Mouse (Mus musculus) heart, embryonic 15.5 days (tissue): ENCODE measurements around the gene Dennd6b. TPM values are rescaled to one million over a fixed set of nuclear protein-coding genes. Genes with fewer than 3 reads are reported as not detected.

ENCODE experiments used
- ATAC-seq: fragments of 200-750 bp; cut with Nextera tagmentation; replicated peaks from 2 replicates; pipeline ENCODE4 v1.8.0; 2017; ENCODE audit warnings: low read depth, moderate TSS enrichment; ENCODE audit not compliant: insufficient number of reproducible peaks, insufficient read depth, low FRiP score
- H3K27ac ChIP-seq: fragments of 300-500 bp; sonication (generic); 2 replicates; pipeline ENCODE4 v1.5.1; 2015; ENCODE audit warnings: mild to moderate bottlenecking, inconsistent platforms
- H3K27me3 ChIP-seq: fragments of 300-500 bp; sonication (generic); 2 replicates; pipeline ENCODE4 v1.6.1; 2015; ENCODE audit warnings: inconsistent platforms
- H3K36me3 ChIP-seq: fragments of 300-500 bp; sonication (generic); 2 replicates; pipeline ENCODE4 v1.6.1; 2015; ENCODE audit warnings: mild to moderate bottlenecking, inconsistent platforms
- H3K4me1 ChIP-seq: fragments of 300-500 bp; sonication (generic); replicated peaks from 2 replicates; pipeline ENCODE4 v1.6.1; 2015; ENCODE audit warnings: inconsistent platforms
- H3K4me2 ChIP-seq: fragments of 300-500 bp; sonication (generic); 2 replicates; pipeline ENCODE4 v1.6.1; 2015; ENCODE audit warnings: inconsistent platforms, mild to moderate bottlenecking, moderate library complexity
- H3K4me3 ChIP-seq: fragments of 300-500 bp; sonication (generic); 2 replicates; pipeline ENCODE4 v1.5.1; 2015; ENCODE audit warnings: mild to moderate bottlenecking, inconsistent platforms
- H3K9ac ChIP-seq: fragments of 300-500 bp; sonication (generic); 2 replicates; pipeline ENCODE4 v1.6.1; 2015; ENCODE audit warnings: mild to moderate bottlenecking, inconsistent platforms
- H3K9me3 ChIP-seq: fragments of 300-500 bp; sonication (generic); replicated peaks from 2 replicates; pipeline ENCODE4 v1.6.1; 2016; ENCODE audit warnings: inconsistent platforms
- WGBS: fragments of 180-500 bp; shearing (Covaris S2); methylation state at CpG from one replicate; pipeline ENCODE4 v1.1.7; 2015; ENCODE audit warnings: mixed read lengths; 5-methylcytosine and 5-hydroxymethylcytosine counted together
- polyA plus RNA-seq: library from polyadenylated mRNA; unstranded; fragments of >200 nt; fragmentation: Nextera tagmentation; extraction: Ambion mirVana; gene quantifications from 2 replicates; pipeline ENCODE4 v1.2.1, GENCODE M21; 2015

Dennd6b gene
- polyA plus RNA-seq, 1 experiment from 2014 or later = 15.3 TPM

- no peaks in the 10 kb centered on the region for H3K36me3 ChIP-seq
- H3K9me3 ChIP-seq = no peaks in the 10 kb centered on the region
- ATAC-seq = 0 out of 2 replicates have a peak, but pooled peaks have one; percentile 16
- peak overlapping the region; percentile 67 for H3K9ac ChIP-seq
- H3K4me3 ChIP-seq = peak overlapping the region; percentile 59
- peak overlapping the region; percentile 50; the same call in 1 of the 2 replicates for H3K27ac ChIP-seq
- H3K4me1 ChIP-seq = peaks cover 99% of the 10 kb centered on the region
- H3K27me3 ChIP-seq = no peaks in the 10 kb centered on the region
- WGBS = 3% methylated on average over 15 of the region's 15 CpGs
- H3K4me2 ChIP-seq = peak overlapping the region; percentile 97
These were observed 22.4 kb downstream of the Dennd6b start for GRCm38 (mm10) chr15:89173906-89174214.

- under 1% methylated on average over 63 of the region's 65 CpGs for WGBS
- no peak for ATAC-seq
- H3K9ac ChIP-seq = peak overlapping the region; percentile 67
- H3K36me3 ChIP-seq = no peaks in the 10 kb centered on the region
- peak overlapping the region; percentile 59 for H3K4me3 ChIP-seq
- no peaks in the 10 kb centered on the region for H3K27me3 ChIP-seq
- H3K27ac ChIP-seq = peak overlapping the region; percentile 50
- H3K4me2 ChIP-seq = peak overlapping the region; percentile 97
- no peaks in the 10 kb centered on the region for H3K9me3 ChIP-seq
- peaks cover 98% of the 10 kb centered on the region for H3K4me1 ChIP-seq
These were observed 23.0 kb downstream of the Dennd6b start for GRCm38 (mm10) chr15:89173024-89173905.

- peak overlapping the region; percentile 67; the same call in 1 of the 2 replicates for H3K9ac ChIP-seq
- peak overlapping the region; percentile 97 for H3K4me2 ChIP-seq
- no peaks in the 10 kb centered on the region for H3K9me3 ChIP-seq
- H3K36me3 ChIP-seq = peaks cover 8% of the 10 kb centered on the region; the same call in 1 of the 2 replicates
- peak overlapping the region; percentile 50 for H3K27ac ChIP-seq
- no peaks in the 10 kb centered on the region for H3K27me3 ChIP-seq
- ATAC-seq = no peak
- H3K4me1 ChIP-seq = peaks cover 94% of the 10 kb centered on the region
- H3K4me3 ChIP-seq = peak overlapping the region; percentile 59
- 46% methylated on average over 17 of the region's 17 CpGs for WGBS
These were observed 23.9 kb downstream of the Dennd6b start for GRCm38 (mm10) chr15:89172276-89172935.

GRCm38 (mm10) chr15:89171526-89172051, 24.7 kb downstream of the Dennd6b start:
- H3K27ac ChIP-seq = peak overlapping the region; percentile 35; the same call in 1 of the 2 replicates
- 87% methylated on average over 5 of the region's 5 CpGs for WGBS
- H3K36me3 ChIP-seq = peaks cover 17% of the 10 kb centered on the region
- H3K27me3 ChIP-seq = no peaks in the 10 kb centered on the region
- H3K9me3 ChIP-seq = no peaks in the 10 kb centered on the region
- H3K4me1 ChIP-seq = peaks cover 85% of the 10 kb centered on the region
- H3K9ac ChIP-seq = no peak overlapping the region; the same call in 1 of the 2 replicates
- H3K4me2 ChIP-seq = no peak overlapping the region
- H3K4me3 ChIP-seq = no peak overlapping the region
- ATAC-seq = no peak

- peaks cover 71% of the 10 kb centered on the region for H3K4me1 ChIP-seq
- ATAC-seq = peak; percentile 19; the same call in 1 of the 2 replicates
- peak overlapping the region; percentile 94 for H3K27ac ChIP-seq
- no peak overlapping the region for H3K4me3 ChIP-seq
- no peaks in the 10 kb centered on the region for H3K9me3 ChIP-seq
- peaks cover 32% of the 10 kb centered on the region for H3K36me3 ChIP-seq
- no peaks in the 10 kb centered on the region for H3K27me3 ChIP-seq
- H3K9ac ChIP-seq = 0 out of 2 replicates have a peak overlapping the region, but pooled peaks have one; percentile 9
- peak overlapping the region; percentile 54 for H3K4me2 ChIP-seq
- 21% methylated on average over 3 of the region's 3 CpGs for WGBS
These were observed 26.2 kb downstream of the Dennd6b start for GRCm38 (mm10) chr15:89170102-89170501.

GRCm38 (mm10) chr15:89169431-89169830, 26.9 kb downstream of the Dennd6b start:
- peak; percentile 81 for ATAC-seq
- peaks cover 64% of the 10 kb centered on the region for H3K4me1 ChIP-seq
- peak overlapping the region; percentile 54 for H3K4me2 ChIP-seq
- H3K27me3 ChIP-seq = no peaks in the 10 kb centered on the region
- peaks cover 38% of the 10 kb centered on the region for H3K36me3 ChIP-seq
- WGBS = 7% methylated on average over 10 of the region's 10 CpGs
- peak overlapping the region; percentile 31 for H3K4me3 ChIP-seq
- H3K9ac ChIP-seq = peak overlapping the region; percentile 29; the same call in 1 of the 2 replicates
- no peaks in the 10 kb centered on the region for H3K9me3 ChIP-seq
- peak overlapping the region; percentile 94 for H3K27ac ChIP-seq

GRCm38 (mm10) chr15:89168922-89169321, 27.4 kb downstream of the Dennd6b start:
- Histone ChIP-seq H3K27me3 (no peaks in the 10 kb centered on the region), H3K4me2 (peak overlapping the region; percentile 54), H3K9me3 (no peaks in the 10 kb centered on the region), H3K27ac (peak overlapping the region; percentile 94), H3K4me1 (peaks cover 59% of the 10 kb centered on the region), H3K9ac (peak overlapping the region; percentile 29; the same call in 1 of the 2 replicates), H3K4me3 (peak overlapping the region; percentile 31), H3K36me3 (peaks cover 43% of the 10 kb centered on the region)
- ATAC-seq = no peak
- 29% methylated on average over 10 of the region's 10 CpGs for WGBS

GRCm38 (mm10) chr15:89165478-89165877, 30.8 kb downstream of the Dennd6b start:
- Histone ChIP-seq H3K9ac (no peak overlapping the region), H3K27ac (no peak overlapping the region), H3K4me2 (no peak overlapping the region), H3K27me3 (no peaks in the 10 kb centered on the region), H3K9me3 (no peaks in the 10 kb centered on the region), H3K36me3 (peaks cover 78% of the 10 kb centered on the region), H3K4me3 (no peak overlapping the region), H3K4me1 (peaks cover 24% of the 10 kb centered on the region)
- 90% methylated on average over 12 of the region's 12 CpGs for WGBS
- no peak for ATAC-seq

- Histone ChIP-seq H3K27ac (no peak overlapping the region), H3K4me2 (no peak overlapping the region), H3K9me3 (no peaks in the 10 kb centered on the region), H3K9ac (no peak overlapping the region), H3K4me3 (no peak overlapping the region), H3K27me3 (no peaks in the 10 kb centered on the region), H3K4me1 (no peaks in the 10 kb centered on the region), H3K36me3 (peaks cover 100% of the 10 kb centered on the region)
- 81% methylated on average over 9 of the region's 9 CpGs for WGBS
- ATAC-seq = no peak
These were observed 34.9 kb downstream of the Dennd6b start for GRCm38 (mm10) chr15:89161397-89161796.

- H3K27ac ChIP-seq = no peak overlapping the region
- no peaks in the 10 kb centered on the region for H3K9me3 ChIP-seq
- no peak for ATAC-seq
- H3K4me3 ChIP-seq = no peak overlapping the region
- no peaks in the 10 kb centered on the region for H3K4me1 ChIP-seq
- H3K36me3 ChIP-seq = peaks cover 98% of the 10 kb centered on the region
- no peak overlapping the region for H3K9ac ChIP-seq
- no peak overlapping the region for H3K4me2 ChIP-seq
- H3K27me3 ChIP-seq = no peaks in the 10 kb centered on the region
- 92% methylated on average over 16 of the region's 16 CpGs for WGBS
These were observed 37.8 kb downstream of the Dennd6b start for GRCm38 (mm10) chr15:89158516-89158915.

- Histone ChIP-seq H3K4me1 (no peaks in the 10 kb centered on the region), H3K36me3 (peaks cover 92% of the 10 kb centered on the region), H3K27ac (no peak overlapping the region), H3K4me2 (no peak overlapping the region), H3K9me3 (no peaks in the 10 kb centered on the region), H3K27me3 (no peaks in the 10 kb centered on the region), H3K9ac (no peak overlapping the region), H3K4me3 (no peak overlapping the region)
- no peak for ATAC-seq
- WGBS = 47% methylated on average over 7 of the region's 7 CpGs
These were observed 38.3 kb downstream of the Dennd6b start for GRCm38 (mm10) chr15:89157954-89158353.
